Mouse (Mus musculus) small intestine, adult 2 months (tissue): ENCODE data around the gene Stxbp3.

ENCODE experiments used
- CTCF ChIP-seq: fragments of 200-500 bp; IDR thresholded peaks from 2 replicates; pipeline ENCODE4 v1.5.1; 2012; ENCODE audit warnings: low read depth, mild to moderate bottlenecking, control low read depth, inconsistent platforms, low read length, moderate library complexity, mixed read lengths; ENCODE audit not compliant: insufficient replicate concordance, insufficient read length; ENCODE audit errors: extremely low read depth
- POLR2A ChIP-seq: fragments of 200-500 bp; IDR thresholded peaks from 2 replicates; pipeline ENCODE4 v1.6.1; 2012; ENCODE audit warnings: low read depth, mild to moderate bottlenecking, control low read depth, inconsistent platforms, low read length, moderate library complexity

DNA sequence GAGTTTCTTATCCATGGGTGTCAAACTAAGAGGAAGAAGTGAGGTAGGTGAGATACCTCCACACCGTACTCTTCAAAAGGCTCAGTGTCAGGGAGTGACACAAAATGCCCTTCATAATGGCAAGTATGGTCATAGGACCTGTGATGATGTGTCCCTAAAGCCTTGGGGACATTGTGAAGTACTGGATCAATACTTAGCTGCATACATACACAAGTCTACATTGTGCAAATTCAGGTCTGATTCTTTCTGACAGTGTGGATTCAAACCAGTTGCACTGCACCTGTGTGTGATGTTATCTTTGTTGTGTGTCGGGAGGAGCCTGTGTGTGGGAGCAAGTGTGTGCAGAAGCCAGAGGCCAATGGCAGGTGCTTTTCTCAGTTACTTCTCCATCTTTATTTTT, 10.7 kb upstream of the Stxbp3 start:
- TF ChIP-seq POLR2A = no peak
- no peak for TF ChIP-seq CTCF
